8 mouse cellular contexts compared by ENCODE assay signal in the genomic region with DNA sequence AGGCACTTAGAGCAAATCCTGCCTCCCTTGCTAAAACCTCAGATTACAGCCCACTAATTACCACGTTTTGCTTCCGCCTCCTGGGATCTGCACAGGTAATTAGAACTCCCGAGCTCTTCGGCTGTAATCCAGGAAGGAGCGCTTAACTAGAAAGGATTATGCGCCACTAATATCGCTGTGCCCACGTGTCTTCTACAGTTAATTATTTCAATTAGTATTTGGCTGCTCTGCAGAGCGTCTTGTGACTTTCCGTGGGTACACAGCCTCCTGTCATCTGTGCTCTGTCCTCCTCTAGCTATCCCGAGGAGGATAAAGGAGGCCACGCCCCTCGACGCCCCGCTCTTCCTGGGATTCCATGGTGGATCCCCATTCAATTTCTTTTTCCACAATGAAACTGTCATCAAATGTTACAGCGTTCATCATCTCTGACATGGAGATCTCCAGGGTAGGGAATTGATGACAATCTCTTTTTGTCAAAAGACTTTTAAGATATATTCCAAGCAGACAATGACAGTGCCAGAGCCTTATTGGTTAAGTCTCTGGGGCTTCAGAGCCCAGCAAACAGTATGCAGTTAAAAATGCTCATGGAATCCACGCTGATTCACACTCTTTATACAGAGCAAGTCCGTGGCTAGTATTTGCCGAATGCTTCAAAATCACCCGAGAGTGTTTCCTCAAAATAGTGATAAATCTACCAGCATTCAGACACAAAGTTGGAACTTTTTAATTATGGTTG.
DNase-seq lines count a peak whose midpoint lies in the region; ATAC-seq lines count a peak whose summit lies in the region.

No protein-coding gene starts in this region.

- H3K9ac ChIP-seq in neural tube, embryonic 11.5 days (ENCODE audit: low read length) = no peak overlapping the region; the same call in 1 of the 2 replicates
- H3K9ac ChIP-seq in stomach, embryonic 16.5 days (ENCODE audit: low read length) = no peak overlapping the region

- no peak for ATAC-seq in neural tube, embryonic 11.5 days (ENCODE audit: insufficient read depth, low FRiP score, low TSS enrichment)
- no peak for ATAC-seq in stomach, embryonic 16.5 days (ENCODE audit: insufficient read depth, low FRiP score)

- peak overlapping the region; percentile 29 for H3K4me2 ChIP-seq in neural tube, embryonic 11.5 days (ENCODE audit: low read depth)
- peak overlapping the region; percentile 20; the same call in 1 of the 2 replicates for H3K4me2 ChIP-seq in stomach, embryonic 16.5 days (ENCODE audit: low read depth, low read length)

- H3K27ac ChIP-seq in neural tube, embryonic 11.5 days (ENCODE audit: low read depth, low read length) = no peak overlapping the region
- H3K27ac ChIP-seq in limb, embryonic 10.5 days = no peak overlapping the region
- H3K27ac ChIP-seq in stomach, embryonic 16.5 days (ENCODE audit: low read length) = no peak overlapping the region

- no peaks in the 10 kb centered on the region for H3K9me3 ChIP-seq in neural tube, embryonic 11.5 days (ENCODE audit: control insufficient read depth, low read length)
- no peaks in the 10 kb centered on the region for H3K9me3 ChIP-seq in limb, embryonic 10.5 days (replicated peaks)
- H3K9me3 ChIP-seq in stomach, embryonic 16.5 days (replicated peaks; ENCODE audit: control insufficient read depth, low read length) = no peaks in the 10 kb centered on the region

- peak; percentile 5 for DNase-seq in cerebellum, adult 9-10 months
- DNase-seq in cerebellum, adult 11 months = no peak
- no peak for DNase-seq in neural tube, embryonic 11.5 days (ENCODE audit: low spot score)
- DNase-seq in neural tube, embryonic 10.5 days (ENCODE audit: extremely low spot score, low spot score) = no peak
- no peak for DNase-seq in limb, embryonic 10.5 days (ENCODE audit: low spot score)
- DNase-seq in thymus, adult 18-20 months = no peak
- DNase-seq in ovary, postnatal 10 days (ENCODE audit: low spot score) = no peak

- WGBS in neural tube, embryonic 11.5 days = 49% methylated on average over 20 of the region's 20 CpGs
- 48% methylated on average over 20 of the region's 20 CpGs for WGBS in limb, embryonic 10.5 days
- WGBS in stomach, embryonic 16.5 days = 40% methylated on average over 20 of the region's 20 CpGs

- H3K4me1 ChIP-seq in neural tube, embryonic 11.5 days (ENCODE audit: control insufficient read depth, insufficient read depth, low read length) = no peaks in the 10 kb centered on the region
- peaks cover 7% of the 10 kb centered on the region for H3K4me1 ChIP-seq in limb, embryonic 10.5 days
- no peaks in the 10 kb centered on the region for H3K4me1 ChIP-seq in stomach, embryonic 16.5 days (ENCODE audit: control insufficient read depth, insufficient read depth, low read length)

- H3K36me3 ChIP-seq in neural tube, embryonic 11.5 days (ENCODE audit: control insufficient read depth, insufficient read depth, low read length) = no peaks in the 10 kb centered on the region
- H3K36me3 ChIP-seq in limb, embryonic 10.5 days = no peaks in the 10 kb centered on the region
- H3K36me3 ChIP-seq in stomach, embryonic 16.5 days (ENCODE audit: control insufficient read depth, insufficient read depth, low read length) = no peaks in the 10 kb centered on the region

- H3K4me3 ChIP-seq in neural tube, embryonic 11.5 days (ENCODE audit: low read depth, low read length) = 0 out of 2 replicates have a peak overlapping the region, but pooled peaks have one; percentile 6
- H3K4me3 ChIP-seq in limb, embryonic 10.5 days = peak overlapping the region; percentile 13; the same call in 1 of the 2 replicates
- H3K4me3 ChIP-seq in stomach, embryonic 16.5 days (replicated peaks; ENCODE audit: low read length) = no peak overlapping the region

- no peaks in the 10 kb centered on the region for H3K27me3 ChIP-seq in neural tube, embryonic 11.5 days (ENCODE audit: control insufficient read depth, insufficient read depth, low read length)
- no peaks in the 10 kb centered on the region; the same call in 1 of the 2 replicates for H3K27me3 ChIP-seq in limb, embryonic 10.5 days (ENCODE audit: low read depth, poor library complexity, severe bottlenecking)
- H3K27me3 ChIP-seq in stomach, embryonic 16.5 days (ENCODE audit: control insufficient read depth, insufficient read depth, low read length) = no peaks in the 10 kb centered on the region
